Mouse (Mus musculus) liver, adult 2 months (tissue): Measurements from ENCODE around the gene Ehf. TPM values are rescaled to one million over a fixed set of nuclear protein-coding genes. Genes with fewer than 3 reads are reported as not detected.

Experiments
- DNase-seq: peaks from one replicate; pipeline ENCODE4 v3.0.0-alpha.2; 2011; ENCODE audit warnings: low read depth, low spot score; ENCODE audit errors: extremely low read depth
- H3K27ac ChIP-seq: fragments of 200-500 bp; replicated peaks from 2 replicates; pipeline ENCODE4 v1.5.1; 2012; ENCODE audit warnings: low read depth, mild to moderate bottlenecking, control low read depth, inconsistent platforms, low read length; ENCODE audit not compliant: insufficient read depth
- H3K27me3 ChIP-seq: fragments of 200-500 bp; 2 replicates; pipeline ENCODE4 v1.6.1; 2012; ENCODE audit warnings: mild to moderate bottlenecking, moderate library complexity, low read length, inconsistent platforms; ENCODE audit not compliant: control insufficient read depth, insufficient read depth
- H3K36me3 ChIP-seq: fragments of 200-500 bp; 2 replicates; pipeline ENCODE4 v1.6.1; 2012; ENCODE audit warnings: low read length, inconsistent platforms; ENCODE audit not compliant: control insufficient read depth, insufficient read depth
- H3K4me1 ChIP-seq: fragments of 200-500 bp; 2 replicates; pipeline ENCODE4 v1.6.1; 2011; ENCODE audit warnings: low read length; ENCODE audit not compliant: control insufficient read depth, insufficient read depth
- H3K4me3 ChIP-seq: fragments of 200-500 bp; 2 replicates; pipeline ENCODE4 v1.5.1; 2011; ENCODE audit warnings: low read depth, mild to moderate bottlenecking, control low read depth, low read length, moderate library complexity; ENCODE audit not compliant: insufficient read depth
- H3K79me2 ChIP-seq: fragments of 200-500 bp; 2 replicates; pipeline ENCODE4 v1.6.1; 2012; ENCODE audit warnings: inconsistent platforms, mild to moderate bottlenecking, low read length, moderate library complexity; ENCODE audit not compliant: control insufficient read depth, insufficient read depth
- H3K9ac ChIP-seq: fragments of 200-500 bp; 2 replicates; pipeline ENCODE4 v1.6.1; 2012; ENCODE audit warnings: low read depth, mild to moderate bottlenecking, control low read depth, inconsistent platforms, low read length
- CTCF ChIP-seq: fragments of 200-500 bp; IDR thresholded peaks from 2 replicates; pipeline ENCODE4 v1.5.1; 2011; ENCODE audit warnings: low read depth, low read length, control low read depth
- POLR2A ChIP-seq: fragments of 200-500 bp; IDR thresholded peaks from 2 replicates; pipeline ENCODE4 v1.6.1; 2011; ENCODE audit warnings: low read length, control low read depth; ENCODE audit not compliant: insufficient read depth; ENCODE audit errors: extremely low read depth
- WGBS: fragments of 180-500 bp; shearing (Covaris S2); methylation state at CpG from one replicate; pipeline ENCODE4 v1.1.7; 2018; 5-methylcytosine and 5-hydroxymethylcytosine counted together
- polyA plus RNA-seq: library from polyadenylated mRNA; depleted of rRNA; stranded (reverse); fragments of >200 nt; gene quantifications from 2 replicates; pipeline ENCODE4 v1.2.3, GENCODE M21; 2012
- total RNA-seq: library from RNA; depleted of rRNA; stranded (reverse); fragments of >200 nt; gene quantifications from 2 replicates; pipeline ENCODE4 v1.2.3, GENCODE M21; 2014

Ehf gene
- total and polyA plus RNA-seq, 2 experiments: 0.49 to 0.74 TPM

GRCm38 (mm10) chr2:103274803-103275202, 28.3 kb downstream of the Ehf start:
- Histone ChIP-seq H3K9ac (no peak overlapping the region), H3K79me2 (no peaks in the 10 kb centered on the region), H3K27ac (no peak overlapping the region), H3K4me1 (no peaks in the 10 kb centered on the region), H3K36me3 (no peaks in the 10 kb centered on the region), H3K27me3 (no peaks in the 10 kb centered on the region), H3K4me3 (no peak overlapping the region)
- WGBS: 94% methylated on average over 2 of the region's 2 CpGs
- TF ChIP-seq POLR2A: no peak
- TF ChIP-seq CTCF: no peak
- DNase-seq: no peak

- TF ChIP-seq POLR2A: no peak
- WGBS: 88% methylated on average over 1 of the region's 1 CpGs
These were observed 28.8 kb downstream of the Ehf start for GRCm38 (mm10) chr2:103274270-103274669.

GRCm38 (mm10) chr2:103271481-103271880, 31.6 kb downstream of the Ehf start:
- DNase-seq: no peak
- no peak overlapping the region for H3K9ac ChIP-seq
- no peak overlapping the region for H3K27ac ChIP-seq
- no peak overlapping the region for H3K4me3 ChIP-seq
- H3K36me3 ChIP-seq: no peaks in the 10 kb centered on the region
- 85% methylated on average over 8 of the region's 8 CpGs for WGBS
- no peak for TF ChIP-seq POLR2A
- no peak for TF ChIP-seq CTCF
- no peaks in the 10 kb centered on the region for H3K27me3 ChIP-seq
- H3K4me1 ChIP-seq: no peaks in the 10 kb centered on the region
- H3K79me2 ChIP-seq: no peaks in the 10 kb centered on the region

More at GRCm38 (mm10) chr2:103274270-103274669, 28.8 kb downstream of the Ehf start:
- no peak overlapping the region for H3K9ac ChIP-seq
- H3K27ac ChIP-seq: no peak overlapping the region
- no peaks in the 10 kb centered on the region for H3K36me3 ChIP-seq
- no peaks in the 10 kb centered on the region for H3K27me3 ChIP-seq
- DNase-seq: no peak
- no peak overlapping the region for H3K4me3 ChIP-seq
- no peaks in the 10 kb centered on the region for H3K4me1 ChIP-seq
- no peaks in the 10 kb centered on the region for H3K79me2 ChIP-seq

GRCm38 (mm10) chr2:103270556-103271160, 32.4 kb downstream of the Ehf start:
- no peak for DNase-seq
- Histone ChIP-seq H3K4me3 (no peak overlapping the region), H3K27ac (no peak overlapping the region), H3K27me3 (no peaks in the 10 kb centered on the region), H3K36me3 (no peaks in the 10 kb centered on the region), H3K9ac (no peak overlapping the region), H3K79me2 (no peaks in the 10 kb centered on the region), H3K4me1 (no peaks in the 10 kb centered on the region)
- 87% methylated on average over 5 of the region's 5 CpGs for WGBS
- TF ChIP-seq CTCF: no peak
- no peak for TF ChIP-seq POLR2A

- Histone ChIP-seq H3K27ac (no peak overlapping the region), H3K79me2 (no peaks in the 10 kb centered on the region), H3K4me3 (no peak overlapping the region), H3K4me1 (no peaks in the 10 kb centered on the region), H3K36me3 (no peaks in the 10 kb centered on the region), H3K9ac (no peak overlapping the region), H3K27me3 (no peaks in the 10 kb centered on the region)
- 87% methylated on average over 4 of the region's 4 CpGs for WGBS
- no peak for TF ChIP-seq POLR2A
- TF ChIP-seq CTCF: no peak
- peak; percentile 6 for DNase-seq
These were observed 64.0 kb downstream of the Ehf start for GRCm38 (mm10) chr2:103239086-103239485.

GRCm38 (mm10) chr2:103226781-103227180, 76.3 kb downstream of the Ehf start:
- Histone ChIP-seq H3K36me3 (no peaks in the 10 kb centered on the region), H3K27me3 (no peaks in the 10 kb centered on the region), H3K27ac (no peak overlapping the region), H3K9ac (no peak overlapping the region), H3K4me3 (no peak overlapping the region), H3K4me1 (no peaks in the 10 kb centered on the region), H3K79me2 (no peaks in the 10 kb centered on the region)
- peak; percentile 18 for DNase-seq
- 77% methylated on average over 2 of the region's 2 CpGs for WGBS
- TF ChIP-seq CTCF (no peak), POLR2A (no peak)
